Comparison of ENCODE assay signal across 8 mouse cellular contexts in genomic region chr5:117355648-117356303, GRCm38 (mm10). TPM values are rescaled to one million over a fixed set of nuclear protein-coding genes. Genes with fewer than 3 reads are reported as not detected.
DNase-seq lines count a peak whose midpoint lies in the region; ATAC-seq and TF ChIP-seq lines count a peak whose summit lies in the region.

No protein-coding gene starts in this region.

- H3K4me3 ChIP-seq in kidney, embryonic 15.5 days (replicated peaks), result peak overlapping the region; percentile 93
- H3K4me3 ChIP-seq in embryonic facial prominence, embryonic 12.5 days, result peak overlapping the region; percentile 92
- peak overlapping the region; percentile 93; the same call in 1 of the 2 replicates for H3K4me3 ChIP-seq in intestine, postnatal 0 days (ENCODE audit: low read depth, low read length)
- no peak overlapping the region for H3K4me3 ChIP-seq in neural tube, embryonic 12.5 days

- H3K27me3 ChIP-seq in kidney, embryonic 15.5 days, result no peaks in the 10 kb centered on the region
- H3K27me3 ChIP-seq in embryonic facial prominence, embryonic 12.5 days, result no peaks in the 10 kb centered on the region
- no peaks in the 10 kb centered on the region for H3K27me3 ChIP-seq in intestine, postnatal 0 days (replicated peaks; ENCODE audit: control insufficient read depth, insufficient read depth, low read length)
- 0 out of 2 replicates have a peak, but pooled peaks cover 4% of the 10 kb centered on the region for H3K27me3 ChIP-seq in neural tube, embryonic 12.5 days (replicated peaks)

- peak overlapping the region; percentile 95; the same call in 1 of the 2 replicates for H3K9ac ChIP-seq in kidney, embryonic 15.5 days
- 0 out of 2 replicates have a peak overlapping the region, but pooled peaks have one; percentile 89 for H3K9ac ChIP-seq in embryonic facial prominence, embryonic 12.5 days
- H3K9ac ChIP-seq in intestine, postnatal 0 days (ENCODE audit: low read depth, low read length), result 0 out of 2 replicates have a peak overlapping the region, but pooled peaks have one; percentile 92
- no peak overlapping the region for H3K9ac ChIP-seq in neural tube, embryonic 12.5 days

- no peak for DNase-seq in kidney, postnatal 25 days
- DNase-seq in cerebellum, adult 8-10 months, result no peak
- DNase-seq in urinary bladder, postnatal 4 days (ENCODE audit: low spot score in 2 of 2), result no peak
- DNase-seq in adrenal gland, adult 2 months, result no peak

- 41% methylated on average over 14 of the region's 14 CpGs for WGBS in kidney, embryonic 15.5 days
- WGBS in embryonic facial prominence, embryonic 12.5 days, result 55% methylated on average over 14 of the region's 14 CpGs
- 31% methylated on average over 14 of the region's 14 CpGs for WGBS in intestine, postnatal 0 days
- 51% methylated on average over 14 of the region's 14 CpGs for WGBS in neural tube, embryonic 12.5 days

- ATAC-seq in kidney, embryonic 15.5 days (replicated peaks; ENCODE audit: low FRiP score), result no peak
- no peak for ATAC-seq in embryonic facial prominence, embryonic 12.5 days (ENCODE audit: insufficient number of reproducible peaks, insufficient read depth, low FRiP score, low TSS enrichment)
- ATAC-seq in intestine, postnatal 0 days, result no peak
- ATAC-seq in neural tube, embryonic 12.5 days (ENCODE audit: low FRiP score, low read depth), result no peak

- H3K4me1 ChIP-seq in kidney, embryonic 15.5 days, result peaks cover 51% of the 10 kb centered on the region
- H3K4me1 ChIP-seq in embryonic facial prominence, embryonic 12.5 days, result peaks cover 29% of the 10 kb centered on the region
- no peaks in the 10 kb centered on the region; the same call in 1 of the 2 replicates for H3K4me1 ChIP-seq in intestine, postnatal 0 days (replicated peaks; ENCODE audit: control insufficient read depth, insufficient read depth, low read length)
- peaks cover 29% of the 10 kb centered on the region for H3K4me1 ChIP-seq in neural tube, embryonic 12.5 days

- H3K4me2 ChIP-seq in kidney, embryonic 15.5 days, result peak overlapping the region; percentile 90
- peak overlapping the region; percentile 89 for H3K4me2 ChIP-seq in embryonic facial prominence, embryonic 12.5 days (replicated peaks)
- H3K4me2 ChIP-seq in intestine, postnatal 0 days (replicated peaks; ENCODE audit: low read depth), result peak overlapping the region; percentile 75
- peak overlapping the region; percentile 89 for H3K4me2 ChIP-seq in neural tube, embryonic 12.5 days (replicated peaks)

- no peaks in the 10 kb centered on the region for H3K9me3 ChIP-seq in kidney, embryonic 15.5 days (replicated peaks)
- H3K9me3 ChIP-seq in embryonic facial prominence, embryonic 12.5 days, result no peaks in the 10 kb centered on the region
- no peaks in the 10 kb centered on the region for H3K9me3 ChIP-seq in intestine, postnatal 0 days (ENCODE audit: control insufficient read depth)
- no peaks in the 10 kb centered on the region for H3K9me3 ChIP-seq in neural tube, embryonic 12.5 days

- H3K36me3 ChIP-seq in kidney, embryonic 15.5 days, result peaks cover 6% of the 10 kb centered on the region; the same call in 1 of the 2 replicates
- no peaks in the 10 kb centered on the region for H3K36me3 ChIP-seq in embryonic facial prominence, embryonic 12.5 days
- peaks cover 15% of the 10 kb centered on the region; the same call in 1 of the 2 replicates for H3K36me3 ChIP-seq in intestine, postnatal 0 days (ENCODE audit: control insufficient read depth, insufficient read depth)
- H3K36me3 ChIP-seq in neural tube, embryonic 12.5 days, result no peaks in the 10 kb centered on the region

- H3K27ac ChIP-seq in kidney, embryonic 15.5 days, result peak overlapping the region; percentile 95
- H3K27ac ChIP-seq in embryonic facial prominence, embryonic 12.5 days, result no peak overlapping the region; the same call in 1 of the 2 replicates
- H3K27ac ChIP-seq in intestine, postnatal 0 days (ENCODE audit: low read depth, low read length), result peak overlapping the region; percentile 24
- H3K27ac ChIP-seq in neural tube, embryonic 12.5 days, result no peak overlapping the region

- TF ChIP-seq CTCF in intestine, postnatal 0 days (IDR thresholded peaks at IDR 0.05; ENCODE audit: low read depth), result peak; percentile 62

RNA-seq across cellular contexts. Expression of gene Wsb2, which starts 1.3 kb away (rescaled TPM):
- polyA plus RNA-seq in kidney, embryonic 15.5 days (2015; fragmentation: Nextera tagmentation; extraction: Ambion mirVana), result 67.7 and 69.5 TPM in 2 replicates
- 67.6 and 68.9 TPM in 2 replicates for polyA plus RNA-seq in embryonic facial prominence, embryonic 12.5 days (2016; fragmentation: Nextera tagmentation; extraction: Ambion mirVana)
- 125 and 130 TPM in 2 replicates for polyA plus RNA-seq in intestine, postnatal 0 days (2015; fragmentation: Nextera tagmentation; extraction: Ambion mirVana)
- polyA plus RNA-seq in neural tube, embryonic 12.5 days (2016; fragmentation: Nextera tagmentation; extraction: Ambion mirVana), result 138 and 140 TPM in 2 replicates
- 100 to 1,000 TPM; 149 to 153 TPM for total RNA-seq in adrenal gland, adult 2 months (2021)
- 179 and 211 TPM in 2 replicates for polyA plus RNA-seq in adrenal gland, adult 2 months (2012; rRNA removed)

RNA-seq across cellular contexts. Expression of gene Rfc5, which starts 33.1 kb away (rescaled TPM):
- polyA plus RNA-seq in kidney, embryonic 15.5 days (2015; fragmentation: Nextera tagmentation; extraction: Ambion mirVana), result 110 and 128 TPM in 2 replicates
- 93.2 and 98.2 TPM in 2 replicates for polyA plus RNA-seq in embryonic facial prominence, embryonic 12.5 days (2016; fragmentation: Nextera tagmentation; extraction: Ambion mirVana)
- polyA plus RNA-seq in intestine, postnatal 0 days (2015; fragmentation: Nextera tagmentation; extraction: Ambion mirVana), result 29.1 and 29.9 TPM in 2 replicates
- polyA plus RNA-seq in neural tube, embryonic 12.5 days (2016; fragmentation: Nextera tagmentation; extraction: Ambion mirVana), result 52.1 and 53.4 TPM in 2 replicates
- 1 to 10 TPM; 6.7 to 8.6 TPM for total RNA-seq in adrenal gland, adult 2 months (2021)
- 10.0 and 11.5 TPM in 2 replicates for polyA plus RNA-seq in adrenal gland, adult 2 months (2012; rRNA removed)

RNA-seq across cellular contexts. Expression of gene Vsig10, which starts 36.9 kb away (rescaled TPM):
- polyA plus RNA-seq in kidney, embryonic 15.5 days (2015; fragmentation: Nextera tagmentation; extraction: Ambion mirVana), result 14.2 and 15.9 TPM in 2 replicates
- 5.4 and 6.7 TPM in 2 replicates for polyA plus RNA-seq in embryonic facial prominence, embryonic 12.5 days (2016; fragmentation: Nextera tagmentation; extraction: Ambion mirVana)
- polyA plus RNA-seq in intestine, postnatal 0 days (2015; fragmentation: Nextera tagmentation; extraction: Ambion mirVana), result 13.9 and 14.9 TPM in 2 replicates
- polyA plus RNA-seq in neural tube, embryonic 12.5 days (2016; fragmentation: Nextera tagmentation; extraction: Ambion mirVana), result 2.4 and 2.8 TPM in 2 replicates
- 10 to 100 TPM in 1 of 2 experiments, 1 to 10 TPM in 1; 8.9 to 28.6 TPM for total RNA-seq in adrenal gland, adult 2 months (2021)
- polyA plus RNA-seq in adrenal gland, adult 2 months (2012; rRNA removed), result 38.0 and 44.1 TPM in 2 replicates

RNA-seq across cellular contexts. Expression of gene Ksr2, which starts 58.0 kb away (rescaled TPM):
- 0.67 and 0.73 TPM in 2 replicates for polyA plus RNA-seq in kidney, embryonic 15.5 days (2015; fragmentation: Nextera tagmentation; extraction: Ambion mirVana)
- 0.41 and 0.68 TPM in 2 replicates for polyA plus RNA-seq in embryonic facial prominence, embryonic 12.5 days (2016; fragmentation: Nextera tagmentation; extraction: Ambion mirVana)
- 0.12 and 0.24 TPM in 2 replicates for polyA plus RNA-seq in intestine, postnatal 0 days (2015; fragmentation: Nextera tagmentation; extraction: Ambion mirVana)
- 3.4 TPM in 2 replicates for polyA plus RNA-seq in neural tube, embryonic 12.5 days (2016; fragmentation: Nextera tagmentation; extraction: Ambion mirVana)
- total RNA-seq in adrenal gland, adult 2 months (2021), result 1 to 10 TPM; 3.8 to 5.1 TPM
- polyA plus RNA-seq in adrenal gland, adult 2 months (2012; rRNA removed), result 0.46 and 0.92 TPM in 2 replicates

Comparison
In these comparisons a context has a peak if more than half of its experiments do, and no peak if none do; other contexts are left out.
1. H3K27ac ChIP-seq: peak in kidney, embryonic 15.5 days (single experiment) and intestine, postnatal 0 days (single experiment); none in embryonic facial prominence, embryonic 12.5 days (single experiment) and neural tube, embryonic 12.5 days (single experiment).
2. Peak in every context shown above with its lines, with median percentiles within 50 percentile points of each other: H3K4me2 ChIP-seq.